Mouse (Mus musculus) testis, adult 2 months (tissue): ENCODE measurements around the gene Dgkg.

Source experiments
- CTCF ChIP-seq: fragments of 200-500 bp; IDR thresholded peaks from 2 replicates; pipeline ENCODE4 v1.5.1; 2012; ENCODE audit warnings: low read depth, mild to moderate bottlenecking, inconsistent platforms, low read length, moderate library complexity; ENCODE audit not compliant: control insufficient read depth, insufficient read depth, insufficient replicate concordance
- POLR2A ChIP-seq: fragments of 200-500 bp; IDR thresholded peaks from 2 replicates; pipeline ENCODE4 v1.6.1; 2012; ENCODE audit warnings: low read depth, mild to moderate bottlenecking, inconsistent platforms, low read length, moderate library complexity; ENCODE audit not compliant: control insufficient read depth

GRCm38 (mm10) chr16:22655812-22656211 lies 1.2 kb downstream of the Dgkg start:
- TF ChIP-seq CTCF (no peak), POLR2A (no peak)
